Comparison of ENCODE assay signal across 17 mouse cellular contexts in the genomic region with DNA sequence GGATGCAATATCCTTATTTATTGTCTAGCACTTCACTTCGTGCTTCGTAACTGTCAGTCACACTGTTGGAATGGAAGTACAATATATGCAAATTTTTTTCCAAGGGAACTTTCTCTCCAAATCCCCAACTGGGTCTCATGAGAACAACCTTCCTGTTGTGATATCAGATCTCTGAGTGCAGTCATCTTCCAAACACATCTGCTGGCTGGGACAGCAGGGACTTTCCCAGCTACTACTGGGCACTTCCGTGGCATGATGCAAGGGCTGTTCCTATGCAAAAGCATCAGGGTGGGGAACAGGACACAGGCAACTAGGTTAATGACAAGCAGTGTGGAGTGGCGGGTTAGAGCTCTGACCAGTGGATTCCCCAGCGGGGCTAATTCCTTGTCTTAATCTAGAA.
"Had no signal": no experiment of that assay in that cellular context is flagged by ENCODE, and none has a peak within 500 bp of the region (broad histone marks: within the 10 kb centered on the region; RNA-seq: fewer than 3 reads in every experiment).

No protein-coding gene starts in this region.

- H3K27me3 ChIP-seq: limb, embryonic 13.5 days; midbrain, embryonic 15.5 days; neural tube, embryonic 13.5 days had no signal

- H3K4me2 ChIP-seq: limb, embryonic 13.5 days; liver, embryonic 12.5 days; liver, embryonic 15.5 days; midbrain, embryonic 11.5 days; midbrain, embryonic 15.5 days; neural tube, embryonic 13.5 days had no signal

- H3K9ac ChIP-seq: limb, embryonic 13.5 days; liver, embryonic 12.5 days; liver, embryonic 15.5 days; midbrain, embryonic 15.5 days; neural tube, embryonic 13.5 days had no signal

- H3K4me1 ChIP-seq: limb, embryonic 10.5 days; limb, embryonic 13.5 days; liver, embryonic 12.5 days; liver, embryonic 15.5 days had no signal

- DNase-seq: kidney, adult 18-20 months; kidney, adult 9 months; kidney, postnatal 14 days; kidney, postnatal 4 days; liver; lung, adult 18-20 months; lung, postnatal 4 days; retina, postnatal 1 day; thymus, postnatal 25 days had no signal

- H3K9me3 ChIP-seq: limb, embryonic 10.5 days; limb, embryonic 13.5 days; liver, embryonic 12.5 days; liver, embryonic 15.5 days; midbrain, embryonic 15.5 days; neural tube, embryonic 13.5 days had no signal

- H3K36me3 ChIP-seq: limb, embryonic 10.5 days; limb, embryonic 13.5 days; liver, embryonic 12.5 days; liver, embryonic 15.5 days; midbrain, embryonic 15.5 days; neural tube, embryonic 13.5 days had no signal

- H3K27ac ChIP-seq: limb, embryonic 10.5 days; limb, embryonic 13.5 days; liver, embryonic 12.5 days; liver, embryonic 15.5 days; midbrain, embryonic 15.5 days; neural tube, embryonic 13.5 days; stomach, postnatal 0 days had no signal

- H3K4me3 ChIP-seq: limb, embryonic 10.5 days; limb, embryonic 13.5 days; liver, embryonic 12.5 days; liver, embryonic 15.5 days; midbrain, embryonic 15.5 days; neural tube, embryonic 13.5 days had no signal

- ATAC-seq: liver, embryonic 12.5 days; midbrain, embryonic 15.5 days had no signal
